Mouse (Mus musculus): ENCODE results near the gene Tmx1.

The Tmx1 gene

GRCm38 (mm10) chr12:70486716-70487480 is 34.0 kb downstream of the Tmx1 start:
- DNase-seq (ENCODE audit: low read depth) = no peak

DNA sequence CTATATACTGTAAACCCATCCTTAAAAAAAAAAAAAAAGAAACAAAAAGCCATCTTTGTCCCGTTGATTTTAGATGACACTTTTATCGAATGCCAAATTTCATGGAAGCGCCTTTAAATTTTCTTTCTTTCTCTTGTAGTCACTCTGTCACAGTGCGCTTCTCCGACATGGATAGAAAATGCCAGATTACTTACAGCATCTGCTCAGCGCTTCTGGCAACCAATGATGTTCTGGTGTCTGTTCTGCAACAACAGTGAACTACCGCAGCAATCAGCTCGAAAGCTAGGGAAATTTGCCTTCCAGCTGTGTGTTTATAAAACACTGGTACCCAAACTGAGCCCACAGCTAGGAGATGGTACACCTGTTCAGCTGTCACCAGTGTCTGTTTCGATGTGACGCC is 39.5 kb downstream of the Tmx1 start:
- no peak for DNase-seq (ENCODE audit: low read depth)

GRCm38 (mm10) chr12:70494494-70495281 is 41.8 kb downstream of the Tmx1 start:
- peak; percentile 90 for DNase-seq (ENCODE audit: low read depth)

GRCm38 (mm10) chr12:70495282-70495922 is 42.5 kb downstream of the Tmx1 start:
- DNase-seq (ENCODE audit: low read depth) = peak; percentile 81

DNA sequence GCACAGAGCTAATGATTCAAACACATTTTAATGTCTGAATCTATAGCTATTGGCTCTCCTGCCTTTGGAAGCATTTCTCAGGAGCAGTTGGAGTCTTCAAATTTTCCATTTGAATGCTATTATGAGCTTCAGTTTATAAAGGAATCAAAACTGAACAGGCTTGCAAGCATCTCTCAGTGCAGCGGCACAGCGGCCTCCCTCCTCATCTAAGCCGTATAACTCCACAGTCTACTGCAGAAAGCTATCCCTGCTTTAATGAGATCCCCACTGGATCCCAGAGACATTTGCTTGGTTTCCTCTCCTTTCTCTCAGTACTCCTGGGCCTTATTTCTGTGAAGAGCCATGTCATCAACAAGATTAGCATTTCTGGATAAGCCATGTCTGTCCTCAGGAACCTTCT is 45.2 kb downstream of the Tmx1 start:
- no peak for DNase-seq (ENCODE audit: low read depth)

DNA sequence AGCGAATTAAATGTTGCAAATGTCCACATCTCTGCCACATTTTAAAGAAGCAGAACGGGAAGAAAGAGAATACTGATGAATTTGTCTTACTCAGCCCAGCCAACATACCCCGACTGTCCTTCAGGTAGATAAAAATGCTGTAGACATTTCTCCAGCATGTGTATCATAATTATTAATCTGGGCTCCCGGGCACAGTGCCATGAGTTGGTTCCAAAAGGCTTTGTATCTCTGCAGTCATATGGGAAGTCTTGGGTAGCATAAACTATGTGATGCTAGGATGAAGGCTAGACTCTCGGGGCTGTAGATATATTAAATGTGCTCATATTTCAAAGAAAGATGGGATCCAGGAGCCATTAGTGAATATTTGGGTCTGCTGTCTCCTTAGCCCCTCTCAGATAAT is 53.1 kb downstream of the Tmx1 start:
- DNase-seq (ENCODE audit: low read depth) = no peak

DNA sequence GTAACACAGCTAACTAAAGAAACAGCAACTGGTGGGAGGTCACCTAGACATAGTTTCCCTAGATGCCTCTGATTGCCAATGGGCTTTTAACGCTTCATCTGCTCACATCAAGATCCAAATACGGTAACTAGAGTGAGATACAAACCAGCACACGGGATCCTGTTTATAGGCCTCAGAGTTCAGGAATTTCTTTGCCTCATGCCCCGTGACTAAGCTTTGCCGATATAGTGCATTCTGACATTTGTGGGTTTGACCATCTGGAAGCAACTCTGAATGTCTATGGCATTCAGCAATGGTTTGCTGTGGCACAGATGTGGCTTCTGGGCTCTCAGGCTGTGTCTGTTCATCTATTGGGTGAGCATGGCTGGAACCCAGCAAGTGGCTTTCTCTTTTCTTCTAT is 59.1 kb downstream of the Tmx1 start:
- peak; percentile 77 for DNase-seq (ENCODE audit: low read depth)

GRCm38 (mm10) chr12:70512431-70512830 is 59.5 kb downstream of the Tmx1 start:
- no peak for DNase-seq (ENCODE audit: low read depth)
